Mouse (Mus musculus): ENCODE data around the gene Gcdh. TPM values are rescaled to one million over a fixed set of nuclear protein-coding genes. Genes with fewer than 3 reads are reported as not detected.

The Gcdh gene
- polyA plus RNA-seq, 1 experiment from 2014 or later = 44.7 TPM

DNA sequence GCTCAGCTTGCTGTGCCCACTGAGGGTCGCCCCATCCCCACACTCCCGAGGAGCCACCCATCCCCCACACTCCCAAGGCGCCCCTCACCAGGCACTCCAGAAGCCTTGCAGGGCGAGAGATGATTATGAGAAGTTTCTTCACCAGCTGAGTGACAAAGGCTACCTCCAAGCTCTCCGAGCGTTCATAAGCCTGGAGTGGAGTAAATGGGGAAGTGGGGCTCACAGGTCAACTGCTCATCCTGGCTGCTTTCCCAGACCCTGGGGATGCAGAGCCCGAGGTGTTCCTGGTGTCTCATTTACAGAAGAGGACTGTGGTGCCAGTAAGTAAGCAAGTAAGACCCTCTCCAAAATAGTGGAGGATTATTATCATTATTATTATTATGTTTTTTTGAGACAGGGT is 31.8 kb upstream of the Gcdh start:
- WGBS (ENCODE audit: insufficient replicate concordance) = 48% methylated on average over 7 of the region's 7 CpGs
- Histone ChIP-seq H3K9me3 (replicated peaks) (no peaks in the 10 kb centered on the region), H3K27ac (no peak overlapping the region), H3K9ac (no peak overlapping the region), H3K4me3 (replicated peaks) (no peak overlapping the region), H3K36me3 (no peaks in the 10 kb centered on the region), H3K27me3 (peaks cover 54% of the 10 kb centered on the region), H3K4me1 (replicated peaks) (peaks cover 14% of the 10 kb centered on the region), H3K4me2 (no peak overlapping the region)
- DNase-seq = no peak
- ATAC-seq (ENCODE audit: low read depth) = no peak

DNA sequence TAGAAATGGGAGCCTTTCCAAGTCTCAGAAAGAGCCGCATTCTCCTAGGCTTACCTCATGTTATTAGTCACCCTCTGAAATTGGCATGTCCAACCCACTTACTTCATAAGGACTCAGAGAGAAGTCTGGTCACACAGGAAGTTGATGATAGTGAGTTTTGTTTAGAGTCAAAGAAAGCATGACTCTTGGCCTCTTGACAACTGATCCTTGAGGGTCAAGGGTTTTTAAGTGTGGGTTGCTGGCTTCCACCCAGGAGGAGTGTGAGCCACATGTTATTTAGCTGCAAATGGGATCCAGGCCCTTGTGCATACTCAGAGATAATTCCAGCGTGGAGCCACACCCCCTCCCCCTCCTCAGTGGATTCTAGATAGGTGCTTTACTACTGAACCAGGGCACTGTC is 27.9 kb upstream of the Gcdh start:
- no peaks in the 10 kb centered on the region for H3K36me3 ChIP-seq
- DNase-seq (no peak), ATAC-seq (ENCODE audit: low read depth) (no peak)
- WGBS (ENCODE audit: insufficient replicate concordance) = 61% methylated on average over 2 of the region's 2 CpGs
- no peak overlapping the region for H3K9ac ChIP-seq
- no peak overlapping the region for H3K4me2 ChIP-seq
- no peak overlapping the region for H3K4me3 ChIP-seq (replicated peaks)
- H3K9me3 ChIP-seq (replicated peaks) = no peaks in the 10 kb centered on the region
- peaks cover 65% of the 10 kb centered on the region for H3K27me3 ChIP-seq
- H3K4me1 ChIP-seq (replicated peaks) = 0 out of 2 replicates have a peak, but pooled peaks cover 6% of the 10 kb centered on the region
- H3K27ac ChIP-seq = no peak overlapping the region

DNA sequence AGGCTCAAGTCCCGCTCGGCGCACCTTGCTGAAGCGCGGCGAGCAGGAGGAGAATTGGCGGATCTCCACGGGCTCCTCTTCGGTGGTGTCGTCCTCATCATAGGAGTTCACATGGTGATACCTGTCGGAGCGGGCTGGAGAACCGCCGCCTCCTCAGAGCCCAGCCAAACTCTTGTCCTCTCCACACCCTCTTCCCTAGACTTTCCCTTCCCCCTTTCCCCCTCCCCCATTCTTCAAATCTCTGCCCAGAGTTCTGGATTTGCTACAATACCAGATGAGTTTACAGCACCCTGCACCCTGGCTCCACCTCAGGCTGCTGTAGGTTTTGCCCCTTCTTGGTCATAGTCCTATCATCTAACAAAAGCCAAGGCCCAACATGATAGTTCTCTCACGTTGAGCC is 24.9 kb upstream of the Gcdh start:
- Histone ChIP-seq H3K4me1 (replicated peaks) (peaks cover 12% of the 10 kb centered on the region), H3K4me2 (no peak overlapping the region), H3K9ac (no peak overlapping the region), H3K9me3 (replicated peaks) (no peaks in the 10 kb centered on the region), H3K4me3 (replicated peaks) (no peak overlapping the region), H3K27me3 (peaks cover 61% of the 10 kb centered on the region), H3K27ac (no peak overlapping the region), H3K36me3 (no peaks in the 10 kb centered on the region)
- DNase-seq (no peak), ATAC-seq (ENCODE audit: low read depth) (no peak)
- WGBS (ENCODE audit: insufficient replicate concordance) = 73% methylated on average over 15 of the region's 15 CpGs

DNA sequence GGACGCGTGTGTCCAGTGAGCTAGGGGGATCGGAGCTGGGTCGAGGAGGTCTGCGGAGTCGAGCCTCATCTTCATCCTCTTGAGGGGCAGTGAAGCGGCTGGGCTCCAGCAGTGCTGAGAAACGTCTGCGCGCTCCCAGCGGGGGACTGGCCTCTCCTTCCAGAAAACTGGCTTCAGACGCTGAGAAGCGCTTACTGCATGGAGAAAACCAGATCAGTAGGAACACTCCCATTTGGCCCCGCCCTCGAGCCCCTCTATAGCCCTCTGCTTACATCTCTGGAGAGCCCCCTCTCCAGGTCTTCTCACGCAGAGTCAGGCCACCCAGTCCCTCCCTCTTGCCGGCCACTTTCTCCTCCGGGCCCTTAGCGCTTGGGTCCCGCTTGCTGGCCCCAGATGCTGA is 24.1 kb upstream of the Gcdh start:
- peaks cover 60% of the 10 kb centered on the region for H3K27me3 ChIP-seq
- H3K36me3 ChIP-seq = no peaks in the 10 kb centered on the region
- H3K4me2 ChIP-seq = no peak overlapping the region
- H3K4me3 ChIP-seq (replicated peaks) = no peak overlapping the region
- WGBS (ENCODE audit: insufficient replicate concordance) = 27% methylated on average over 20 of the region's 20 CpGs
- DNase-seq (no peak), ATAC-seq (ENCODE audit: low read depth) (no peak)
- H3K9me3 ChIP-seq (replicated peaks) = no peaks in the 10 kb centered on the region
- H3K27ac ChIP-seq = no peak overlapping the region
- H3K9ac ChIP-seq = no peak overlapping the region
- H3K4me1 ChIP-seq (replicated peaks) = peaks cover 21% of the 10 kb centered on the region

DNA sequence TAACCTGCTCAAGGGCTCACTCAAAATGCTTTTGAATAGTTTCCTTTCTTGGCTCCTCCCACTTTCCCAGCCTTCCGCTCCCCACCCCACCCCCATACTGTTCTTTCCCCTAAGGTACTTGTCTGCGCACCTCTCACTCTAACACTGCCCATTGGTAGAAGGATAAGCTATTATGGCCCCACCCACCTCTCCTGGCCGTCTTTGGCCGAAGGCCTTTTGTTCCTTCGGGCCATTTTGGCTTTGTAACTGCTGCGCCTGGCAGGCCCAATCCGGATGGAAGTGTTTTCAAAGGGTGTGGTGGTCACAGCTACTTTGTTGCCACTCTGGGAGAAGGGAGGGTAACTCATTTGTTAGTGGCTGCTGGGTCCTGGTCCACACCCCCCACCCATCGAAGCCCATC is 21.5 kb upstream of the Gcdh start:
- no peak overlapping the region for H3K27ac ChIP-seq
- no peak overlapping the region for H3K9ac ChIP-seq
- no peak overlapping the region for H3K4me2 ChIP-seq
- H3K27me3 ChIP-seq = peaks cover 77% of the 10 kb centered on the region
- H3K4me1 ChIP-seq (replicated peaks) = peaks cover 30% of the 10 kb centered on the region
- 81% methylated on average over 8 of the region's 8 CpGs for WGBS (ENCODE audit: insufficient replicate concordance)
- H3K36me3 ChIP-seq = peaks cover 7% of the 10 kb centered on the region
- DNase-seq = no peak
- H3K9me3 ChIP-seq (replicated peaks) = no peaks in the 10 kb centered on the region
- no peak for ATAC-seq (ENCODE audit: low read depth)
- no peak overlapping the region for H3K4me3 ChIP-seq (replicated peaks)

DNA sequence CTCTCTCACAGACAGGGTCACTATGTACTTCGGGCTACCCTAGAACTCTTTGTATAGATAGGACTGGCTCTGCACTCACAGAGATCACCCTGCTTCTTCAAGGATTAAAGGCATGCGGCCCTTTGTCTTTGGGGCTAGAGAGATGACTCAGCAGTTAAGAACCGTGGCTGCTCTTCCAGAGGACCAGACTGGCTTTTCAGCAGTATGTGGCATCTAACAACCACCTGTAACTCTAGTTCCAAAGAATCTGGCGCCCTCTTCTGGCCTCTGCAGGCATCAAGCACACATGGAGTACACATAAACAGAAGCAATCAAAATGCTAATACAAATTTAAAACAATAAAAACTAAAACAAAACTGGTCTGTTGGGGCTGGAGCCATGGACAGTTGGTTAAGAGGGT is 20.2 kb upstream of the Gcdh start:
- ATAC-seq (ENCODE audit: low read depth) (peak; percentile 27; the same call in 1 of the 2 replicates), DNase-seq (peak; percentile 72)
- Histone ChIP-seq H3K9me3 (replicated peaks) (no peaks in the 10 kb centered on the region), H3K4me2 (peak overlapping the region; percentile 88), H3K27me3 (peaks cover 65% of the 10 kb centered on the region), H3K4me1 (replicated peaks) (peaks cover 43% of the 10 kb centered on the region), H3K4me3 (replicated peaks) (peak overlapping the region; percentile 54), H3K36me3 (peaks cover 9% of the 10 kb centered on the region), H3K9ac (no peak overlapping the region), H3K27ac (peak overlapping the region; percentile 35; the same call in 1 of the 2 replicates)
- 24% methylated on average over 4 of the region's 4 CpGs for WGBS (ENCODE audit: insufficient replicate concordance)

DNA sequence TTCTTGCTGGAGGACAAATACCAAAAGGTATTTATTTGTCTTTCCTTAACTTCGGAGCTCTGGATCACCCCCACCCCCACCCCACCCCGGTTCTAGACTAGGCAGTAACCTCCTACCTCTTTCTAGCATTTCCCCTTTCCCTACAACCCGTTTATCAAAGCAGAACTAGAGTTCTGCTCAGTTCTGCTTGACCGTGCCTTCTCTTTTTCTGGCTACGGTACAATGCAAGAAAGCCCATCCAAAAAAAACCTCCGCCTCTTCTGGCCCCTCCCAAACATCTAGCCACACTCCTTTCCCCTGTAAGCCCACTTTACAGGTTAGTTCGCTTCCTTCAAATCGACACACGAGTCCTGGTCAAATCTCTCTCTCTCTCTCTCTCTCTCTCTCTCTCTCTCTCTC is 19.8 kb upstream of the Gcdh start:
- WGBS (ENCODE audit: insufficient replicate concordance) = 5% methylated on average over 9 of the region's 9 CpGs
- H3K36me3 ChIP-seq = peaks cover 9% of the 10 kb centered on the region
- H3K9ac ChIP-seq = peak overlapping the region; percentile 68
- ATAC-seq (ENCODE audit: low read depth) = no peak
- peaks cover 47% of the 10 kb centered on the region for H3K4me1 ChIP-seq (replicated peaks)
- peak overlapping the region; percentile 88 for H3K4me2 ChIP-seq
- no peaks in the 10 kb centered on the region for H3K9me3 ChIP-seq (replicated peaks)
- peak overlapping the region; percentile 54 for H3K4me3 ChIP-seq (replicated peaks)
- peak overlapping the region; percentile 35 for H3K27ac ChIP-seq
- no peak for DNase-seq
- H3K27me3 ChIP-seq = peaks cover 60% of the 10 kb centered on the region

DNA sequence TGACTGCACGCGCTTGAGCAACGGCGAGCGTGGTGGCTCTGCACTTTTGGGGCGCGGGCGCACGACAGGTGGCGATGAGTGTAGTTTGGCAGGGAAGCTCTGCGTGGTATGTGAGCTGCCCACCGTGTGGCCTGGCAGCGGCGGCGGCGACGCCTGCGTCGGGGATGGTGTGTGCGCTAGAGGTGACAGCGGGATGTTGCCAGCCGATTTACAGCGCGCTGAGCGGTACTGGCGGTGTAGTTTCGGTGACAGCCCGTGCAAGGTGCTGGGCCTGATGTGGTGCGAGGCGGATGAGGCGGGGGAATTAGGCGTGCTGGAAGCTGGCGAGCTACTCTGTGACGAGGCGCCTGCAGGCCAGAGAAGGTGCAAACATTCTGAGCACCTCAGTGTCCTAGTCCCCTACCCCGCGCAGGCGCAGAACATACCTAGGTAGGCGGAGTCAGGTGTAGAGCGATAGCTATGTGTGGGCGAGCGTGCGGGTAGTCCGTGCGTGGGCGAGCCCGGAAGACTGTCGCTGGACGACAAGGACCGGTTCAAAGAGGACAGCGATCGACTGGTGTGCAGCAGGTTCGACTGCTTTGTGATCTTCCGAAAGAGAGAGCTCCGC is 19.3 kb upstream of the Gcdh start:
- peak overlapping the region; percentile 50 for H3K27ac ChIP-seq
- 1% methylated on average over 55 of the region's 55 CpGs for WGBS (ENCODE audit: insufficient replicate concordance)

DNA sequence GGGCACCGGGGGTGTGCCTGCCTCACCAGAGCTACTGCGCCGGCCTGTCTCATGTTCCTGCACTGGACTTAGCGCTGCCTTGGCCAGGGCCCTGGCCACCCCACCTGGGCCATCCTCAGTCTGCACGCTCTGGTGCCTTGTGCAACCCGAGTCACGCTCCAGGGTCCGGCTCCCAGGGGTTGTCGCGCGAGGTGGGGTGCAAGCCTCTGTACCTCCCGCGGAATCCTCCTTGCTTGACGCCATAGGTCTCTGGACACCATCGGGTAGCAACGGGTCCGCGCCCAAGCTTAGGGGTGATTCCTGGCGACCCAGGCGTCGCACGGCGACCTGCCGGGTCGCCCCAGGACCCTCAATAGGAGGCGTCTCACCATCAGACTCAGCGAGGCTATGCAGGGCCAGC is 18.7 kb upstream of the Gcdh start:
- Histone ChIP-seq H3K27ac (peak overlapping the region; percentile 50; the same call in 1 of the 2 replicates), H3K9ac (peak overlapping the region; percentile 68), H3K27me3 (peaks cover 49% of the 10 kb centered on the region), H3K4me3 (replicated peaks) (peak overlapping the region; percentile 54), H3K36me3 (peaks cover 12% of the 10 kb centered on the region), H3K4me1 (replicated peaks) (peaks cover 55% of the 10 kb centered on the region), H3K9me3 (replicated peaks) (no peaks in the 10 kb centered on the region), H3K4me2 (peak overlapping the region; percentile 88)
- WGBS (ENCODE audit: insufficient replicate concordance) = 30% methylated on average over 27 of the region's 27 CpGs
- ATAC-seq (ENCODE audit: low read depth) (no peak), DNase-seq (no peak)

More for the DNA sequence above, 19.3 kb upstream of the Gcdh start:
- Histone ChIP-seq H3K4me2 (peak overlapping the region; percentile 88), H3K9ac (peak overlapping the region; percentile 68), H3K36me3 (peaks cover 9% of the 10 kb centered on the region), H3K4me3 (replicated peaks) (peak overlapping the region; percentile 54), H3K27me3 (peaks cover 55% of the 10 kb centered on the region), H3K4me1 (replicated peaks) (peaks cover 50% of the 10 kb centered on the region), H3K9me3 (replicated peaks) (no peaks in the 10 kb centered on the region)
- ATAC-seq (ENCODE audit: low read depth) (peak; percentile 63), DNase-seq (peak; percentile 82)

DNA sequence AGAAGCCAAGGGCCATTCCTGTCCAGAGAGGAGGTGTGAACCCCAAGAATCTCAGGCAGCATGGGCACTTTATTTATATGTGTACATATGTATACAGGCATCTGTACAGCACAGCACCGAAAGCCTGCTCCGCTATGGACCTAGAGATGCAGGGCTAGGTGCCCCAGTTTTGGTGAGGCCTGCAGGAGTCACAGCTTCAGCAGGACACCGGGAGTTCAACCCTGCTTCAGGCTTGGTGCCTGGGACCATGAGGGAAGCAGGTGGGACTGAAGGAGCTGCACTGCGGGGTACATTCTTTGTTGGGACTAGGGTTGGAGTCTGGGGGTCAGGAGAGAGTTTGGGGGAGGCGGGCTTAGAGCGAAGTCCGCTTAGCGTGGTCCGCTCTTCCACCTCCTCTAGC is 18.1 kb upstream of the Gcdh start:
- H3K27ac ChIP-seq = no peak overlapping the region
- H3K9ac ChIP-seq = 0 out of 2 replicates have a peak overlapping the region, but pooled peaks have one; percentile 68
- H3K4me1 ChIP-seq (replicated peaks) = peaks cover 60% of the 10 kb centered on the region
- H3K36me3 ChIP-seq = peaks cover 18% of the 10 kb centered on the region
- ATAC-seq (ENCODE audit: low read depth) (no peak), DNase-seq (no peak)
- WGBS (ENCODE audit: insufficient replicate concordance) = 89% methylated on average over 9 of the region's 9 CpGs
- H3K9me3 ChIP-seq (replicated peaks) = no peaks in the 10 kb centered on the region
- H3K27me3 ChIP-seq = peaks cover 44% of the 10 kb centered on the region
- H3K4me3 ChIP-seq (replicated peaks) = 0 out of 2 replicates have a peak overlapping the region, but pooled peaks have one; percentile 54
- peak overlapping the region; percentile 88; the same call in 1 of the 2 replicates for H3K4me2 ChIP-seq

DNA sequence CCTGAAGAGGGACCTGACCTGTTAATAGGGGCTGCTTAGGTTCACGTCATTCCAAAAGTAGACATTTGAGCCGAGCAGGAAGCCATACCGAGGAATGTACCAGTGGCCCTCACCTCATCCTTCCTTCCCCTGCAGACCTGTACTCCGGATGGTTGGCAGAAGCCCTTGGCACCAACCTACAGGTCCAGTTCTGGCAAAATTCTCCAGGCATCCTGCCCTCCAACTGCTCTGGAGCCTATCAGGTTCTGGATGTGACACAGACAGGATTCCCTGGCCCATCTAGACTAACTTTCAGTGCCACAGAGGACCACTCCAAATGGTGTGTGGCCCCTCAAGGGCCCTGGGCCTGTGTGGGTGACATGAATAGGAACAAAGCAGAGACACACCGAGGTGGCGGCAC is 16.8 kb upstream of the Gcdh start:
- Histone ChIP-seq H3K36me3 (peaks cover 31% of the 10 kb centered on the region), H3K9ac (no peak overlapping the region; the same call in 1 of the 2 replicates), H3K4me3 (replicated peaks) (no peak overlapping the region), H3K4me1 (replicated peaks) (peaks cover 67% of the 10 kb centered on the region), H3K27ac (0 out of 2 replicates have a peak overlapping the region, but pooled peaks have one; percentile 12), H3K4me2 (peak overlapping the region; percentile 94), H3K9me3 (replicated peaks) (no peaks in the 10 kb centered on the region), H3K27me3 (peaks cover 33% of the 10 kb centered on the region)
- 81% methylated on average over 6 of the region's 6 CpGs for WGBS (ENCODE audit: insufficient replicate concordance)
- ATAC-seq (ENCODE audit: low read depth) (no peak), DNase-seq (no peak)

DNA sequence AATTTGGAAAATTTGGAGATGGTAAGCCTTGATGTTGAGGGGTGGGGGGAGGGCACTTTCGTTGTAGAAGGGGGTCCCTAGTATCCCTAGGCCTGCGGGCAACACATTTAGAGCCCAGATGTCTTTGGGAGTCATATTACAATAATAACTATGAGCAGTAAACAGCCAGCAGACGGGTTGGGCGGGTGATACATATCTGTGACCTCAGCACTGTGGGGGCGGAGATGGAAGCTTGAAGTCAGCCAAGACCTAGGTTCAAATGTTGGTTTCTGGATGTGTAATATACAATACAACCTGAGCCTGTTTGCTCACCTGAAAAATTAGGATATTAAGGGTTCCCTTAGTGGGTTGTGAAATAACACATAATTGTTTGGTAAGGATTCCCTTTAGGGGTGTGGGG is 16.2 kb upstream of the Gcdh start:
- Histone ChIP-seq H3K27me3 (peaks cover 29% of the 10 kb centered on the region), H3K4me2 (peak overlapping the region; percentile 94)
- no peak for ATAC-seq (ENCODE audit: low read depth)

More for the DNA sequence above, 16.2 kb upstream of the Gcdh start:
- DNase-seq = peak; percentile 23
- Histone ChIP-seq H3K4me1 (replicated peaks) (peaks cover 73% of the 10 kb centered on the region), H3K27ac (peak overlapping the region; percentile 91), H3K4me3 (replicated peaks) (peak overlapping the region; percentile 74), H3K36me3 (peaks cover 37% of the 10 kb centered on the region), H3K9me3 (replicated peaks) (no peaks in the 10 kb centered on the region), H3K9ac (peak overlapping the region; percentile 90)
- WGBS (ENCODE audit: insufficient replicate concordance) = 53% methylated on average over 5 of the region's 5 CpGs
